Mouse (Mus musculus): Measurements from ENCODE around the gene Galnt10. TPM values are rescaled to one million over a fixed set of nuclear protein-coding genes. Genes with fewer than 3 reads are reported as not detected.

The Galnt10 gene
- polyA plus RNA-seq, 1 experiment from 2014 or later: 18.4 TPM

DNA sequence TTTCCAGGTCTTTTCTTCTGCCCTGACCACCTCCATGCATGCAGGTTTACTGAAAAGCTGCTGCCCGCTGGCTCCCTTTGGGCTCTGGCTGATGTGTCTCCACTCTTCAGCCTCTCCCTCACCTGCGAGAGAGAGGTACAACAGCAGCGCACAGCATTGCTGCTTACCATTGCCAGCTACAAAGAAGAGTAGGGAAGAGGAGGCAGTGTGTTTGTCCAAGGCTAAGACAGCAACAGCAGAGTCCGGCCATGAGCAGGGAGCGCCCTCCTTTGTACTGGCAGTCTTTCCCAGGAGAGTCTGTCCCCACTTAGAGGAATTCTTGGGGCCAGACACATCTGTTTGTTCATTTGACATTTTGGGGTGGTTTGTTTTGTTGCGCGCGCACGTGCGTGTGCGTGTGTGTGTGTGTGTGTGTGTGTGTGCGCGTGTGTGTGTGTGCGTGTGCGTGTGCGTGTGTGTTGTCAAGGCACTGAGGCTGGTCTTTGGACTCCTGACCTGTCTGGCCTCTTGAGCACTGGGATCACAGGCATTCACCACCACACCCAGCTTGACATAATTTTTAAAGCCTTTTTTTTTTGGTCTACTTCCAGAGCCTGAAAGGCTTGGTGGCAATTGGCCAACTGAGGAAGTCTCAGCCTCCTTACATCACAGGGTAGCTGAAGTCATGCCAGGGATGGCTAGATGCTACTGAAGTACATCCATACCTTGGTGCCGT is 163.9 kb downstream of the Galnt10 start:
- Histone ChIP-seq H3K4me2 (ENCODE audit: low read length) (no peak overlapping the region), H3K4me1 (replicated peaks; ENCODE audit: insufficient read depth, low read length) (no peaks in the 10 kb centered on the region), H3K4me3 (replicated peaks; ENCODE audit: low read depth, low read length) (no peak overlapping the region), H3K9me3 (replicated peaks; ENCODE audit: low read length) (no peaks in the 10 kb centered on the region), H3K27me3 (ENCODE audit: insufficient read depth, low read length) (no peaks in the 10 kb centered on the region), H3K36me3 (ENCODE audit: insufficient read depth, low read length) (peaks cover 20% of the 10 kb centered on the region), H3K9ac (ENCODE audit: low read depth, low read length) (no peak overlapping the region), H3K27ac (no peak overlapping the region)
- WGBS: 92% methylated on average over 17 of the region's 17 CpGs
- ATAC-seq (replicated peaks; ENCODE audit: low FRiP score, low read depth) (no peak), DNase-seq (ENCODE audit: low spot score) (no peak)
- no peak for TF ChIP-seq CTCF (IDR thresholded peaks at IDR 0.05; ENCODE audit: low read depth)

GRCm38 (mm10) chr11:57809732-57810098 is 164.5 kb downstream of the Galnt10 start:
- H3K27me3 ChIP-seq (ENCODE audit: insufficient read depth, low read length): no peaks in the 10 kb centered on the region
- no peaks in the 10 kb centered on the region for H3K4me1 ChIP-seq (replicated peaks; ENCODE audit: insufficient read depth, low read length)
- H3K36me3 ChIP-seq (ENCODE audit: insufficient read depth, low read length): peaks cover 20% of the 10 kb centered on the region
- H3K4me2 ChIP-seq (ENCODE audit: low read length): no peak overlapping the region
- no peak overlapping the region for H3K27ac ChIP-seq
- TF ChIP-seq CTCF (IDR thresholded peaks at IDR 0.05; ENCODE audit: low read depth): no peak
- no peak overlapping the region for H3K9ac ChIP-seq (ENCODE audit: low read depth, low read length)
- 90% methylated on average over 8 of the region's 8 CpGs for WGBS
- DNase-seq (ENCODE audit: low spot score): no peak
- no peak; the same call in 1 of the 2 replicates for ATAC-seq (replicated peaks; ENCODE audit: low FRiP score, low read depth)
- no peaks in the 10 kb centered on the region for H3K9me3 ChIP-seq (replicated peaks; ENCODE audit: low read length)
- no peak overlapping the region for H3K4me3 ChIP-seq (replicated peaks; ENCODE audit: low read depth, low read length)

GRCm38 (mm10) chr11:57811006-57811405 is 165.8 kb downstream of the Galnt10 start:
- Histone ChIP-seq H3K27me3 (ENCODE audit: insufficient read depth, low read length) (no peaks in the 10 kb centered on the region), H3K4me3 (replicated peaks; ENCODE audit: low read depth, low read length) (no peak overlapping the region), H3K4me1 (replicated peaks; ENCODE audit: insufficient read depth, low read length) (no peaks in the 10 kb centered on the region), H3K9me3 (replicated peaks; ENCODE audit: low read length) (no peaks in the 10 kb centered on the region), H3K9ac (ENCODE audit: low read depth, low read length) (no peak overlapping the region), H3K4me2 (ENCODE audit: low read length) (no peak overlapping the region), H3K27ac (no peak overlapping the region), H3K36me3 (ENCODE audit: insufficient read depth, low read length) (peaks cover 20% of the 10 kb centered on the region)
- TF ChIP-seq CTCF (IDR thresholded peaks at IDR 0.05; ENCODE audit: low read depth): no peak
- DNase-seq (ENCODE audit: low spot score) (no peak), ATAC-seq (replicated peaks; ENCODE audit: low FRiP score, low read depth) (no peak)
- 68% methylated on average over 7 of the region's 7 CpGs for WGBS

DNA sequence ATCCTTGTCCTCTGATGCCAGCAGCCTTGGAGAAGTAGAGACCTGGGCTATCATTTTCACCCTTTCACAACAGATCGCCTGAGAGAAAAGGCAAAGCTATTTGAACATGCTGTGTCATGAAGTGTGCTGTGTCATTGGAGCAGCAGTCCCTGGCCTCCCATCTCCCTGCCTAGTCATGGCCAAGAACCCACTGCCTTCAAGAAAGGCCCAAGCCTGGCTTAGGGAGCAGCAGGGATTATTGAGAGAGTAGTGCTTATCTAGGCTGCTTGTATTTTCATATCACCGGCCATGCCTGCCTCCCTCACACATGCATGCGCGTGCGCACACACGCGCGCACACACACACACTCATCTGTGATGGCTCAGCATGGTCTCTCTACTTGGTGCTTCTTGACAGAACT is 167.0 kb downstream of the Galnt10 start:
- WGBS: 95% methylated on average over 8 of the region's 8 CpGs
- Histone ChIP-seq H3K27ac (no peak overlapping the region), H3K9me3 (replicated peaks; ENCODE audit: low read length) (no peaks in the 10 kb centered on the region), H3K4me2 (ENCODE audit: low read length) (no peak overlapping the region), H3K36me3 (ENCODE audit: insufficient read depth, low read length) (peaks cover 20% of the 10 kb centered on the region), H3K4me3 (replicated peaks; ENCODE audit: low read depth, low read length) (no peak overlapping the region), H3K4me1 (replicated peaks; ENCODE audit: insufficient read depth, low read length) (no peaks in the 10 kb centered on the region), H3K9ac (ENCODE audit: low read depth, low read length) (no peak overlapping the region), H3K27me3 (ENCODE audit: insufficient read depth, low read length) (no peaks in the 10 kb centered on the region)
- ATAC-seq (replicated peaks; ENCODE audit: low FRiP score, low read depth) (no peak), DNase-seq (ENCODE audit: low spot score) (no peak)
- no peak for TF ChIP-seq CTCF (IDR thresholded peaks at IDR 0.05; ENCODE audit: low read depth)

GRCm38 (mm10) chr11:57813641-57814040 is 168.4 kb downstream of the Galnt10 start:
- H3K4me3 ChIP-seq (replicated peaks; ENCODE audit: low read depth, low read length): no peak overlapping the region
- no peaks in the 10 kb centered on the region for H3K9me3 ChIP-seq (replicated peaks; ENCODE audit: low read length)
- H3K4me1 ChIP-seq (replicated peaks; ENCODE audit: insufficient read depth, low read length): no peaks in the 10 kb centered on the region
- no peaks in the 10 kb centered on the region for H3K27me3 ChIP-seq (ENCODE audit: insufficient read depth, low read length)
- no peak overlapping the region for H3K4me2 ChIP-seq (ENCODE audit: low read length)
- WGBS: 89% methylated on average over 3 of the region's 3 CpGs
- H3K36me3 ChIP-seq (ENCODE audit: insufficient read depth, low read length): peaks cover 19% of the 10 kb centered on the region
- no peak for DNase-seq (ENCODE audit: low spot score)
- TF ChIP-seq CTCF (IDR thresholded peaks at IDR 0.05; ENCODE audit: low read depth): no peak
- ATAC-seq (replicated peaks; ENCODE audit: low FRiP score, low read depth): no peak
- H3K9ac ChIP-seq (ENCODE audit: low read depth, low read length): no peak overlapping the region
- H3K27ac ChIP-seq: no peak overlapping the region

- 86% methylated on average over 4 of the region's 4 CpGs for WGBS
These were observed 172.9 kb downstream of the Galnt10 start for GRCm38 (mm10) chr11:57818189-57818588.

More at GRCm38 (mm10) chr11:57818189-57818588, 172.9 kb downstream of the Galnt10 start:
- H3K4me3 ChIP-seq (replicated peaks; ENCODE audit: low read depth, low read length): no peak overlapping the region
- H3K9me3 ChIP-seq (replicated peaks; ENCODE audit: low read length): no peaks in the 10 kb centered on the region
- H3K4me1 ChIP-seq (replicated peaks; ENCODE audit: insufficient read depth, low read length): no peaks in the 10 kb centered on the region
- ATAC-seq (replicated peaks; ENCODE audit: low FRiP score, low read depth) (no peak), DNase-seq (ENCODE audit: low spot score) (no peak)
- H3K27me3 ChIP-seq (ENCODE audit: insufficient read depth, low read length): no peaks in the 10 kb centered on the region
- H3K36me3 ChIP-seq (ENCODE audit: insufficient read depth, low read length): no peaks in the 10 kb centered on the region
- H3K4me2 ChIP-seq (ENCODE audit: low read length): no peak overlapping the region
- TF ChIP-seq CTCF (IDR thresholded peaks at IDR 0.05; ENCODE audit: low read depth): 0 out of 2 replicates have a peak, but pooled peaks have one; percentile 11
- no peak overlapping the region for H3K27ac ChIP-seq
- H3K9ac ChIP-seq (ENCODE audit: low read depth, low read length): no peak overlapping the region
